Mouse (Mus musculus) heart, embryonic 13.5 days (tissue): ENCODE measurements around the gene Amd1. TPM values are rescaled to one million over a fixed set of nuclear protein-coding genes. Genes with fewer than 3 reads are reported as not detected.

ENCODE experiments used
- ATAC-seq: fragments of 200-750 bp; cut with Nextera tagmentation; 2 replicates; pipeline ENCODE4 v1.8.0; 2017; ENCODE audit warnings: moderate TSS enrichment; ENCODE audit not compliant: insufficient number of reproducible peaks, low FRiP score, low TSS enrichment; ENCODE audit errors: extremely low read depth
- H3K27ac ChIP-seq: fragments of 300-500 bp; sonication (generic); replicated peaks from 2 replicates; pipeline ENCODE4 v1.5.1; 2015; ENCODE audit warnings: moderate library complexity, mild to moderate bottlenecking, inconsistent platforms
- H3K27me3 ChIP-seq: fragments of 300-500 bp; sonication (generic); replicated peaks from 2 replicates; pipeline ENCODE4 v1.6.1; 2015; ENCODE audit warnings: mild to moderate bottlenecking, inconsistent platforms
- H3K36me3 ChIP-seq: fragments of 300-500 bp; sonication (generic); 2 replicates; pipeline ENCODE4 v1.6.1; 2015; ENCODE audit warnings: mild to moderate bottlenecking, inconsistent platforms
- H3K4me1 ChIP-seq: fragments of 300-500 bp; sonication (generic); 2 replicates; pipeline ENCODE4 v1.6.1; 2015; ENCODE audit warnings: inconsistent platforms
- H3K4me2 ChIP-seq: fragments of 300-500 bp; sonication (generic); 2 replicates; pipeline ENCODE4 v1.6.1; 2015; ENCODE audit warnings: inconsistent platforms, mild to moderate bottlenecking, moderate library complexity
- H3K4me3 ChIP-seq: fragments of 300-500 bp; sonication (generic); 2 replicates; pipeline ENCODE4 v1.5.1; 2015; ENCODE audit warnings: moderate library complexity, mild to moderate bottlenecking, inconsistent platforms
- H3K9ac ChIP-seq: fragments of 300-500 bp; sonication (generic); 2 replicates; pipeline ENCODE4 v1.6.1; 2015; ENCODE audit warnings: inconsistent platforms, mild to moderate bottlenecking, moderate library complexity
- H3K9me3 ChIP-seq: fragments of 300-500 bp; sonication (generic); 2 replicates; pipeline ENCODE4 v1.6.1; 2016; ENCODE audit warnings: inconsistent platforms
- WGBS: fragments of 180-500 bp; shearing (Covaris S2); methylation state at CpG from one replicate; pipeline ENCODE4 v1.1.7; 2015; ENCODE audit warnings: mixed read lengths; 5-methylcytosine and 5-hydroxymethylcytosine counted together
- polyA plus RNA-seq: library from polyadenylated mRNA; unstranded; fragments of >200 nt; fragmentation: Nextera tagmentation; extraction: Ambion mirVana; gene quantifications from 2 replicates; pipeline ENCODE4 v1.2.1, GENCODE M21; 2015

Gene Amd1
- polyA plus RNA-seq, 1 experiment from 2014 or later: 40.5 TPM

DNA sequence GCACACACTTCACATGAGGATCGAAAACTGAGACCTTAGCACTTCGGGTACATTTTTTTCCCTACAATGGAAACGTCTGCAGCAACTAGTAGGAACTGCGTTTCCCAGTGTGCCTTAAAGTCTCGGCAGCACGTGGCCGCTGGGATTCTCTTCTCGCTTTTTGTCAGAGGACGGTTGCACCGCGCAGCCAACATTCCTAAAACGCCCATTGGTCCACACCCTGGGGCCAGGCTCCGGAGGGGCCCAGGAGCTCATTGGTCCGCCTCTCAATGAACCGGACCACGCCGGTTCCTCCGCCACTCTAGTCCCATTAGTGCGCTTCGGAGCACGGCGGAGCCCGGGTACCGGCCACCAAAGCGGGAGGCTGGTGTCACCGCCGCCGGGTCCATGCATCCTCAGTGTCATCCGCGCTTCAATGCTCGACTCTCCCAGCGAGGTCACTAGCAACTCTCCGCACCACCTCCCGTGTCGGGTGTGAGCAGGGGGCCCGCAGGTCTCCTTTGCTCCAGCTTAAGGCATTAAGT lies 1.3 kb downstream of the Amd1 start:
- no peaks in the 10 kb centered on the region for H3K27me3 ChIP-seq
- H3K27ac ChIP-seq: peak overlapping the region; percentile 94
- H3K4me3 ChIP-seq: peak overlapping the region; percentile 71
- peak overlapping the region; percentile 94 for H3K9ac ChIP-seq
- peak overlapping the region; percentile 80 for H3K4me2 ChIP-seq
- WGBS: under 1% methylated on average over 36 of the region's 36 CpGs
- no peaks in the 10 kb centered on the region for H3K9me3 ChIP-seq
- H3K4me1 ChIP-seq: peaks cover 40% of the 10 kb centered on the region
- ATAC-seq: peak; percentile 73
- H3K36me3 ChIP-seq: no peaks in the 10 kb centered on the region

DNA sequence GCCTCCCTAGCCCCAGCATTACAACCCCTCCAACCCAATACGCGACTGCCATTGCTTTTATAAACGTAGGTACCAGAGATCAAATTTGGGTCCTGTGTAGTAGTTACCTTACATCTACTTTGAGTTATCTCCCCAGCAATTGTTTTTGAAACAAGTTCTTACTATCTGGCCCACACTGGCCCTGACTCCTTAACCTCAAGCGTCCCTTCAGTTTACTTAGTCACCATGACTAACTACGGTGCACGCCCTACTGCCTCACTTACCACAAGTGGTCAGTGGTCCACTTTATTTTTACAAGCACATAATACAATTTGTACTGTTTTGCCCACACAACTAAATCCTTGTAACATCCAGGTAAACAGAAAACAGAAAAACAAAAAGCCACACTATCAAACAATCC lies 9.3 kb downstream of the Amd1 start:
- Histone ChIP-seq H3K36me3 (peaks cover 54% of the 10 kb centered on the region), H3K9ac (no peak overlapping the region), H3K27me3 (no peaks in the 10 kb centered on the region), H3K4me2 (no peak overlapping the region), H3K4me1 (peaks cover 21% of the 10 kb centered on the region), H3K9me3 (no peaks in the 10 kb centered on the region), H3K27ac (no peak overlapping the region), H3K4me3 (no peak overlapping the region)
- WGBS: 87% methylated on average over 6 of the region's 6 CpGs
- ATAC-seq: no peak

DNA sequence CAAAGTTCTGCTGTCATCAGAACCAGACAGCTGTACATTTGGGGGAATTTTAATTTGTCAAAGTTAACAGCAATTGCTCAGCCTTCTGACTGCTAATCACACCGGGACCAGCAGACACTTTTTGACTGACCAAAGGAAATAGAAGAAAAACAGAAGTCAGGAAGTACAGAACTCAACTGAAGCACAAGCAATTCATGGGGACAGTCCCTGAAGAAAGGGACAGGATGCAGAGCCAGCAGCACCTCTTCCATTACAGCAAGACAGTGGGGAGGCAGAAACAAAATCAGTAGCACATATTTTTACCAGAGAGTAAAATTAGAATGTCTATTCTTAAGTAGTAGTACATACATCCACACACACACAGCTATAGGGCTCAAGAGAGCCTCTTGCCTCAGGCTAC lies 15.2 kb downstream of the Amd1 start:
- Histone ChIP-seq H3K36me3 (peaks cover 63% of the 10 kb centered on the region), H3K4me1 (no peaks in the 10 kb centered on the region), H3K9ac (no peak overlapping the region), H3K4me3 (no peak overlapping the region), H3K9me3 (no peaks in the 10 kb centered on the region), H3K27ac (no peak overlapping the region), H3K4me2 (no peak overlapping the region), H3K27me3 (no peaks in the 10 kb centered on the region)
- ATAC-seq: no peak
- WGBS: 88% methylated on average over 1 of the region's 1 CpGs

DNA sequence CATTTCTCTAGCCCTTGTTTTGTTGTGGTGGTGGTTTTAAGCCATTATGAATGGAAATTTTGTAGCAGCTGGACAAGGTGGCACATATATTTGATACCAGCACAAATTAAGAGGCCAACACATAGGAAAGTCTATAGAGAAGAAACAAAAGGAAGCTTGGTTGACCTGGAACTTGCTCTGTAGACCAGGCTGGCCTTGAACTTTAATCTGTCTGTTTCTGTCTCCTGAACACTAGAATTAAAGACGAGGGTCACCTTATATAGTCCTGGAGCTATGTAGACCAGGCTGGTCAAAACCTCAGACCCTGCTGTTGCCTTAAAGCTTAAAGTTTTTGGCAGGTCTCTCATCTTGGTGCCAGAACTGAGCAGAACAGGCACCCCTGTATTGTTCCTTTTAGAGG lies 16.4 kb downstream of the Amd1 start:
- ATAC-seq: no peak
- no peak overlapping the region for H3K27ac ChIP-seq
- H3K9me3 ChIP-seq: no peaks in the 10 kb centered on the region
- H3K4me1 ChIP-seq: no peaks in the 10 kb centered on the region
- H3K36me3 ChIP-seq: peaks cover 51% of the 10 kb centered on the region
- WGBS: 76% methylated on average over 1 of the region's 1 CpGs
- H3K27me3 ChIP-seq: no peaks in the 10 kb centered on the region
- no peak overlapping the region for H3K9ac ChIP-seq
- H3K4me3 ChIP-seq: no peak overlapping the region
- H3K4me2 ChIP-seq: no peak overlapping the region

DNA sequence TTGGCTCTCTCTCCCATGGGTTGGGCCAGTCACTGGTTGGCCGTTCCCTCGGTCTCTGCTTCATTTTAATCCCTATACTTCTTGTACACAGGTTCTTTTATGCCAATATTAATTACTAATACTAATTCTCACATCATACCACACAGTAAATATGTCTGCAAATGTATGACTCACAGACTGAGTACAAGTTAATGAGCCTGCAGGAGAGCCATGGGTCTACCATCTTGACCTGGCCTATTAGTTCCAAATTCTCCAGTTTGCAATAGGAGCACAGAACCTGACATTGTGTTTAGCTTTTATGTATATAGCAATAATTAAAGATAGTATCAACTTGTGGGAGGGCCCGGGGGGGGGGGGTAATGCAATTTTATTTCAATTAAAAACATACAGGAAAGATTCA lies 17.0 kb downstream of the Amd1 start:
- H3K4me2 ChIP-seq: no peak overlapping the region
- 93% methylated on average over 3 of the region's 3 CpGs for WGBS
- H3K36me3 ChIP-seq: peaks cover 46% of the 10 kb centered on the region
- H3K27ac ChIP-seq: no peak overlapping the region
- ATAC-seq: no peak
- H3K4me1 ChIP-seq: no peaks in the 10 kb centered on the region
- no peaks in the 10 kb centered on the region for H3K9me3 ChIP-seq
- no peaks in the 10 kb centered on the region for H3K27me3 ChIP-seq
- no peak overlapping the region for H3K4me3 ChIP-seq
- no peak overlapping the region for H3K9ac ChIP-seq

DNA sequence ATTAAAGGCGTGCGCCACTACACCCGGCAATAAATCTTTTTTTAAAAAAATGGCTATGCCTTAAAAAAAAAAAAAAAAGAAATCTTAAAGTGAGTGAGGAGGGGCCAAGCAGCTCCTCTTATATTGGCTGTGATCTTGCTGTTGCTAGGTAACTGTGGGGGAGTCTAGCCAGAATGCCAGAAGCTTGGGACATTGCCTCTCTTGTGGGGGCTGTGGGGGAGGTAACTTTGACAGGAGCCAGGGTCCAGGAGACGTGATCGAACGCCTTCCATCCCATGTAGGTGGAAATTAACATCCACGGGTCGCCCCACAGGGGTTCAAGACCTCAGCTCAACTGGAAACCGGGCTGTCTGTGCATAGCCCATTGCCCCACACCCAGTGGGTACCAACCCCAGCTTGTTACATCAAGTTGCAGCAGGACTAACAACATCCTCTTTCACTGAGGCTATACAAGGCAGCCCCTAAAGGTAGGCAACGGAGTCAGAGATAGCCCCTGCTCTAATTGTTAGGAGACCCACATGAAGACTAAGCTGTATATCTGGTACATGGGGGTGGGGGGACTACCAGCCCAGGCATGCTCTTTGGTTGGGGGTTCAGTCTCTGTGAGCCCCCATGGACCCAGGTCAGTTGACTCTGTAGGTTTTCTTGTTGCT lies 17.7 kb downstream of the Amd1 start:
- Histone ChIP-seq H3K9me3 (no peaks in the 10 kb centered on the region), H3K9ac (no peak overlapping the region), H3K27ac (no peak overlapping the region), H3K4me2 (no peak overlapping the region), H3K36me3 (peaks cover 39% of the 10 kb centered on the region), H3K4me1 (no peaks in the 10 kb centered on the region), H3K27me3 (no peaks in the 10 kb centered on the region), H3K4me3 (no peak overlapping the region)
- no peak for ATAC-seq
- 74% methylated on average over 10 of the region's 10 CpGs for WGBS

DNA sequence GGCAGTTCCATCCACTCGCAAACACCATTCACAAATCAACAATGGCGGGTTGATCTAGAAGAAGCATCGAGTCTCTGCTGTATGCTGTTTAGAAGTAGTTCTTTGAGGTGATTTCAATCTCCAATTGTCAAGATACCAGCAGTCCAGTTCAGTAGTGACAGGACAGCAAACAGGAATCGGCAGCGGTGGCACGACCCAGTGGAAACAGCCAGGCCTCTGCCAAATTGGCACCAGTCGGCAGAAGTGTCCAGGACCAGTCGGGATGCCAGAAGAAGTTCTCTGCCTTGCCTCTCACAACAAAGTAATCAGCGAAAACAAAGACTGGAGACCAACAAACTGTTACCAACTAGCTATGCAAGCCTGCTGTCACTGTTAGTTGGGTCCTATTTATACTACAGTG lies 18.4 kb downstream of the Amd1 start:
- WGBS: 93% methylated on average over 9 of the region's 9 CpGs
- Histone ChIP-seq H3K9ac (no peak overlapping the region), H3K27me3 (no peaks in the 10 kb centered on the region), H3K4me1 (no peaks in the 10 kb centered on the region), H3K4me2 (no peak overlapping the region), H3K27ac (no peak overlapping the region), H3K4me3 (no peak overlapping the region), H3K36me3 (peaks cover 38% of the 10 kb centered on the region), H3K9me3 (no peaks in the 10 kb centered on the region)
- no peak for ATAC-seq

DNA sequence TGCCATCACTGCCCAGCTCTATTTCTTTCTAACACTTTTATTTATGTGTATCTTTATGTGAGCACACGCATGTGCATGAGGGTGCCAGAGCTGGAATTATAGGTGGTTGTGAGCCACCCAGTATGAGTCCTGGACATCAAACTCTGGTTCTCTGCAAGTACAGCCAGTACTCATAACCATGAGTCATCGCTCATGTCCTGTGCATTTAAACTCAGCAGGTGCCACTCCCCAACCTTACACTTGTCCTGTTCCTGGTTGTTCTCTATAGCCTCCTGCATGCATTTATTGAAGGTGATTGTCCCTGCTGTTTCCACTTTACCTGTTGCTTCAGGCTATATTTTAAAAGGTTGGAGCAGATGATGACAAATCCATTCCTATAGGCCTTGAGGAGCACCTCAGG lies 20.4 kb downstream of the Amd1 start:
- H3K9me3 ChIP-seq: no peaks in the 10 kb centered on the region
- peaks cover 31% of the 10 kb centered on the region for H3K36me3 ChIP-seq
- H3K4me2 ChIP-seq: no peak overlapping the region
- no peak overlapping the region for H3K4me3 ChIP-seq
- no peaks in the 10 kb centered on the region for H3K27me3 ChIP-seq
- no peak overlapping the region for H3K9ac ChIP-seq
- no peak for ATAC-seq
- no peak overlapping the region for H3K27ac ChIP-seq
- H3K4me1 ChIP-seq: no peaks in the 10 kb centered on the region
- 84% methylated on average over 2 of the region's 2 CpGs for WGBS

DNA sequence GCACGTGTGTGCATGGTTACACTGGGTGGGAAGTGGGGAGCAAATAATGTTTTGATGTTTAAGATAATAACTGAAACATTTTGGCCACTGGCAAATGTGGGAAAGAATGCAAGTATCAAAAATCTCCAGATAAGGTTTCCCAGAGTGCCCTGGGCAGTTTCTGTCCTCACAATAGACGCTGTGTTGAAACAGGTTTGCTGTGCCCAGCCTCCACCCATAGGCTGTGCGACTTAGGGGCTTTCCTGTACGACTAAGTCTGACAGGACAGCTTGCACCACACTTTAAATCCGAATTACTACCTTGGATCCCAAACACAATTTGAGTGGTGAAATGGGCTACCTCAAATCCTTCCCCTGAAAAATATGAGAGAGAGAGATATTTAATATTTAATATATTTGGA lies 23.7 kb downstream of the Amd1 start:
- Histone ChIP-seq H3K9ac (no peak overlapping the region), H3K4me2 (no peak overlapping the region), H3K27me3 (no peaks in the 10 kb centered on the region), H3K36me3 (peaks cover 6% of the 10 kb centered on the region), H3K4me1 (peaks cover 4% of the 10 kb centered on the region; the same call in 1 of the 2 replicates), H3K4me3 (no peak overlapping the region), H3K27ac (no peak overlapping the region), H3K9me3 (no peaks in the 10 kb centered on the region)
- ATAC-seq: no peak
- WGBS: 59% methylated on average over 5 of the region's 5 CpGs

DNA sequence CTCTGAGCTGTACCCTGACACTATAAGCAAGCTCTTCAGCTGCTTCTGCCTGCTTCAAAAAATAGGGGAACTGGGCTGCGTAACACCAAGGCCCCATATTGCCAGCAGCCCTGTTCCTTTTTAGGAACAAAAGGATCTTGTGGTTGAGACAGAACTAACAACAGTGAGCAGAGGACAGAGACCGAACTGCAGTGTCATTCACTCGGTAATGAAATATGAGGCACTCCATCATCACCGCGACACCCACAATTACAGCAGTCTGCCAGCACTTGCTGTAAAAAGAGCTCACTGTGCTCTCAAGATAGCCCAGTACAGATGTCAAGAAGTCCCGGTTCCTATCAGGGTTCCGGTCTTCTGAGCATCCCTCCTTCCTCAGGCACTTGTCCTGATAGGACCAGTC lies 26.0 kb downstream of the Amd1 start:
- WGBS: 51% methylated on average over 7 of the region's 7 CpGs
- no peaks in the 10 kb centered on the region for H3K27me3 ChIP-seq
- no peak overlapping the region for H3K27ac ChIP-seq
- H3K4me3 ChIP-seq: no peak overlapping the region
- no peak overlapping the region for H3K9ac ChIP-seq
- no peaks in the 10 kb centered on the region for H3K9me3 ChIP-seq
- peaks cover 4% of the 10 kb centered on the region; the same call in 1 of the 2 replicates for H3K4me1 ChIP-seq
- H3K36me3 ChIP-seq: no peaks in the 10 kb centered on the region
- ATAC-seq: no peak
- H3K4me2 ChIP-seq: no peak overlapping the region

DNA sequence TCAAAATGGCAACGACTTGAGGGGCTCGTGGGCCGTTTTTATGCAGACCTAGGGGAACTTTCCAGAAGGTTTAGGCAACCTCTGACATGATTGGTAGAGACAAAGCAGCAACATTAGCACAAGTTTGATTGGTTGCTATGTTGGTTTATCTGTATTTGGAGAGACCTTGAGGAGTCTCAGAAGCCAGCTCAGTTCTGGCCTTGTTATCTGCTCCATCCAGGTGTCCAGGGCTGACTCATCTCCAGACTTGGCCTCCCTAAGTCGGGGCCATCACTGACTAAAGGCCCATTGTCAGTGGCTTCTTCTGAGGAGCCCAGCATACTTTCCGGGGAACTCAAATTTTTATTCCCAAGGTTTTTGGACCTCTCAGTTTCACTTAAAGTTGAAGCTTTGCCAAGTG lies 28.0 kb downstream of the Amd1 start:
- Histone ChIP-seq H3K9ac (no peak overlapping the region), H3K27ac (no peak overlapping the region), H3K27me3 (no peaks in the 10 kb centered on the region), H3K36me3 (no peaks in the 10 kb centered on the region), H3K4me3 (no peak overlapping the region), H3K4me2 (no peak overlapping the region), H3K4me1 (peaks cover 4% of the 10 kb centered on the region; the same call in 1 of the 2 replicates), H3K9me3 (no peaks in the 10 kb centered on the region)
- 70% methylated on average over 5 of the region's 5 CpGs for WGBS
- peak; percentile 79 for ATAC-seq

DNA sequence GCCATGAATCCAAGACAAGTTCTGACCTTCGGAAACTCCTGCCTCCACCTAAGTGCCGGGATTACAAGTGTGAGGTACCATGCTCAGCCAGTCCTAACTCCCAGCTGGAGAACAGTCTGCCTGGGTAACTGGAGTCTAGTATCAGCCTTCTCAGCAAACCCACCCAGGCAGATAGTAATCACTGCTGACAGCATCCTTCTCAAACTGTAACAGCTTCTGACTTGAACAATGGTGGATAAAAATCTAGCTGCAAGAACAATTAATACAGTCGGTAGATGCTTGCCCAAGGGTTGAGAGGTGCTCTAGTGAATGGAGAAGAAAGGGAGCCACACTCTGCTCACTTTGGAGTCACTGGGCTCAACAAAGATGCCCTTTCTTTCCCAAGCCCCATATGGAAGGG lies 30.8 kb downstream of the Amd1 start:
- WGBS: 82% methylated on average over 3 of the region's 3 CpGs
- Histone ChIP-seq H3K27ac (no peak overlapping the region), H3K27me3 (no peaks in the 10 kb centered on the region), H3K36me3 (no peaks in the 10 kb centered on the region), H3K4me3 (no peak overlapping the region), H3K4me2 (no peak overlapping the region), H3K9ac (no peak overlapping the region), H3K9me3 (no peaks in the 10 kb centered on the region), H3K4me1 (peaks cover 4% of the 10 kb centered on the region; the same call in 1 of the 2 replicates)
- no peak for ATAC-seq
